Mouse (Mus musculus): ENCODE measurements around the gene Lsm14b. TPM values are rescaled to one million over a fixed set of nuclear protein-coding genes. Genes with fewer than 3 reads are reported as not detected.

Lsm14b gene
- total RNA-seq, 1 experiment: 44.4 TPM

- no peak overlapping the region for H3K4me3 ChIP-seq (ENCODE audit: insufficient read depth in 1 of 2, low read depth in 1 of 2, low read length in 2 of 2, poor library complexity in 1 of 2, severe bottlenecking in 1 of 2)
- TF ChIP-seq HCFC1 (IDR thresholded peaks at IDR 0.05; ENCODE audit: borderline replicate concordance, insufficient read depth, low read length): no peak
- TF ChIP-seq ZC3H11A (IDR thresholded peaks at IDR 0.05; ENCODE audit: borderline replicate concordance, low read depth, low read length): no peak
- no peak for TF ChIP-seq CHD2 (IDR thresholded peaks at IDR 0.05; ENCODE audit: low read depth, low read length)
- no peak for TF ChIP-seq ZNF384 (IDR thresholded peaks at IDR 0.05; ENCODE audit: low read depth, low read length)
- no peak overlapping the region for H3K9ac ChIP-seq (ENCODE audit: insufficient read depth, low read depth, low read length, poor library complexity, severe bottlenecking)
- no peak for DNase-seq (ENCODE audit: low read depth, low spot score)
- peaks cover 0 to 9% of the 10 kb centered on the region in 2 experiments; a peak in 1 of 4 replicates for H3K4me1 ChIP-seq (ENCODE audit: control insufficient read depth in 2 of 2, insufficient read depth in 2 of 2, low read length in 2 of 2, poor library complexity in 1 of 2)
- H3K36me3 ChIP-seq (ENCODE audit: control insufficient read depth, insufficient read depth, low read length, poor library complexity, severe bottlenecking): no peaks in the 10 kb centered on the region
- H3K9me3 ChIP-seq (ENCODE audit: control insufficient read depth, insufficient read depth, low read depth, low read length): no peaks in the 10 kb centered on the region
- in situ Hi-C loops (cut with MboI; ENCODE audit: low sequenced_read_pairs in 2 of 2, unreplicated experiment in 2 of 2): no loop called here
- no peak overlapping the region for H3K27ac ChIP-seq (ENCODE audit: insufficient read depth, low read depth, low read length, poor library complexity, severe bottlenecking)
Measured at GRCm38 (mm10) chr2:180006352-180007017, 18.3 kb upstream of the Lsm14b start.

- H3K9me3 ChIP-seq (ENCODE audit: control insufficient read depth, insufficient read depth, low read depth, low read length): no peaks in the 10 kb centered on the region
- TF ChIP-seq ZNF384 (IDR thresholded peaks at IDR 0.05; ENCODE audit: low read depth, low read length): peak; percentile 16; the same call in 1 of the 2 replicates
- no peak for TF ChIP-seq CHD2 (IDR thresholded peaks at IDR 0.05; ENCODE audit: low read depth, low read length)
- no peak overlapping the region for H3K9ac ChIP-seq (ENCODE audit: insufficient read depth, low read depth, low read length, poor library complexity, severe bottlenecking)
- in situ Hi-C loops (cut with MboI; ENCODE audit: low sequenced_read_pairs in 2 of 2, unreplicated experiment in 2 of 2): no loop called here
- no peak for DNase-seq (ENCODE audit: low read depth, low spot score)
- H3K4me1 ChIP-seq (ENCODE audit: control insufficient read depth in 2 of 2, insufficient read depth in 2 of 2, low read length in 2 of 2, poor library complexity in 1 of 2): peaks cover 0 to 10% of the 10 kb centered on the region in 2 experiments; a peak in 1 of 4 replicates
- no peaks in the 10 kb centered on the region for H3K36me3 ChIP-seq (ENCODE audit: control insufficient read depth, insufficient read depth, low read length, poor library complexity, severe bottlenecking)
- no peak overlapping the region for H3K27ac ChIP-seq (ENCODE audit: insufficient read depth, low read depth, low read length, poor library complexity, severe bottlenecking)
- no peak overlapping the region for H3K4me3 ChIP-seq (ENCODE audit: insufficient read depth in 1 of 2, low read depth in 1 of 2, low read length in 2 of 2, poor library complexity in 1 of 2, severe bottlenecking in 1 of 2)
Measured at GRCm38 (mm10) chr2:180010686-180011085, 14.1 kb upstream of the Lsm14b start.

- DNase-seq (ENCODE audit: low read depth, low spot score): no peak
- Histone ChIP-seq H3K27ac (ENCODE audit: insufficient read depth, low read depth, low read length, poor library complexity, severe bottlenecking) (no peak overlapping the region), H3K36me3 (ENCODE audit: control insufficient read depth, insufficient read depth, low read length, poor library complexity, severe bottlenecking) (no peaks in the 10 kb centered on the region), H3K9ac (ENCODE audit: insufficient read depth, low read depth, low read length, poor library complexity, severe bottlenecking) (no peak overlapping the region), H3K4me3 (ENCODE audit: insufficient read depth in 1 of 2, low read depth in 1 of 2, low read length in 2 of 2, poor library complexity in 1 of 2, severe bottlenecking in 1 of 2) (no peak overlapping the region), H3K4me1 (ENCODE audit: control insufficient read depth in 2 of 2, insufficient read depth in 2 of 2, low read length in 2 of 2, poor library complexity in 1 of 2) (peaks cover 0 to 6% of the 10 kb centered on the region in 2 experiments; a peak in 1 of 4 replicates), H3K9me3 (ENCODE audit: control insufficient read depth, insufficient read depth, low read depth, low read length) (no peaks in the 10 kb centered on the region)
- no peak for TF ChIP-seq MAFK (IDR thresholded peaks at IDR 0.05; ENCODE audit: insufficient read depth, low read depth, low read length)
- no peak for TF ChIP-seq CHD2 (IDR thresholded peaks at IDR 0.05; ENCODE audit: low read depth, low read length)
- no peak for TF ChIP-seq ZNF384 (IDR thresholded peaks at IDR 0.05; ENCODE audit: low read depth, low read length)
- TF ChIP-seq HCFC1 (IDR thresholded peaks at IDR 0.05; ENCODE audit: borderline replicate concordance, insufficient read depth, low read length): no peak
- TF ChIP-seq ZC3H11A (IDR thresholded peaks at IDR 0.05; ENCODE audit: borderline replicate concordance, low read depth, low read length): no peak
- in situ Hi-C loops (cut with MboI; ENCODE audit: low sequenced_read_pairs in 2 of 2, unreplicated experiment in 2 of 2): no loop called here
Measured at GRCm38 (mm10) chr2:180011370-180011769, 13.4 kb upstream of the Lsm14b start.

- TF ChIP-seq CHD2 (IDR thresholded peaks at IDR 0.05; ENCODE audit: low read depth, low read length) (no peak), ZC3H11A (IDR thresholded peaks at IDR 0.05; ENCODE audit: borderline replicate concordance, low read depth, low read length) (no peak), ZNF384 (IDR thresholded peaks at IDR 0.05; ENCODE audit: low read depth, low read length) (no peak), MAFK (IDR thresholded peaks at IDR 0.05; ENCODE audit: insufficient read depth, low read depth, low read length) (no peak), HCFC1 (IDR thresholded peaks at IDR 0.05; ENCODE audit: borderline replicate concordance, insufficient read depth, low read length) (no peak)
- Histone ChIP-seq H3K9me3 (ENCODE audit: control insufficient read depth, insufficient read depth, low read depth, low read length) (no peaks in the 10 kb centered on the region), H3K36me3 (ENCODE audit: control insufficient read depth, insufficient read depth, low read length, poor library complexity, severe bottlenecking) (no peaks in the 10 kb centered on the region), H3K9ac (ENCODE audit: insufficient read depth, low read depth, low read length, poor library complexity, severe bottlenecking) (no peak overlapping the region), H3K4me3 (ENCODE audit: insufficient read depth in 1 of 2, low read depth in 1 of 2, low read length in 2 of 2, poor library complexity in 1 of 2, severe bottlenecking in 1 of 2) (no peak overlapping the region), H3K4me1 (ENCODE audit: control insufficient read depth in 2 of 2, insufficient read depth in 2 of 2, low read length in 2 of 2, poor library complexity in 1 of 2) (peaks cover 0 to 9% of the 10 kb centered on the region in 2 experiments; a peak in 1 of 4 replicates), H3K27ac (ENCODE audit: insufficient read depth, low read depth, low read length, poor library complexity, severe bottlenecking) (no peak overlapping the region)
- in situ Hi-C loops (cut with MboI; ENCODE audit: low sequenced_read_pairs in 2 of 2, unreplicated experiment in 2 of 2): no loop called here
- no peak for DNase-seq (ENCODE audit: low read depth, low spot score)
Measured at GRCm38 (mm10) chr2:180013686-180014085, 11.1 kb upstream of the Lsm14b start.

- H3K9me3 ChIP-seq (ENCODE audit: control insufficient read depth, insufficient read depth, low read depth, low read length): no peaks in the 10 kb centered on the region
- peaks cover 0 to 9% of the 10 kb centered on the region in 2 experiments; a peak in 1 of 4 replicates for H3K4me1 ChIP-seq (ENCODE audit: control insufficient read depth in 2 of 2, insufficient read depth in 2 of 2, low read length in 2 of 2, poor library complexity in 1 of 2)
- in situ Hi-C loops (cut with MboI; ENCODE audit: low sequenced_read_pairs in 2 of 2, unreplicated experiment in 2 of 2): no loop called here
- H3K27ac ChIP-seq (ENCODE audit: insufficient read depth, low read depth, low read length, poor library complexity, severe bottlenecking): no peak overlapping the region
- H3K36me3 ChIP-seq (ENCODE audit: control insufficient read depth, insufficient read depth, low read length, poor library complexity, severe bottlenecking): no peaks in the 10 kb centered on the region
- no peak overlapping the region for H3K4me3 ChIP-seq (ENCODE audit: insufficient read depth in 1 of 2, low read depth in 1 of 2, low read length in 2 of 2, poor library complexity in 1 of 2, severe bottlenecking in 1 of 2)
- DNase-seq (ENCODE audit: low read depth, low spot score): no peak
- no peak overlapping the region for H3K9ac ChIP-seq (ENCODE audit: insufficient read depth, low read depth, low read length, poor library complexity, severe bottlenecking)
- TF ChIP-seq HCFC1 (IDR thresholded peaks at IDR 0.05; ENCODE audit: borderline replicate concordance, insufficient read depth, low read length) (no peak), MAFK (IDR thresholded peaks at IDR 0.05; ENCODE audit: insufficient read depth, low read depth, low read length) (peak; percentile 83)
Measured at GRCm38 (mm10) chr2:180017632-180018031, 7.2 kb upstream of the Lsm14b start.

All from ES-E14 (cell line).